Mouse (Mus musculus) left cerebral cortex, postnatal 14 days (tissue): Measurements from ENCODE around the gene Vmn1r170. TPM values are rescaled to one million over a fixed set of nuclear protein-coding genes. Genes with fewer than 3 reads are reported as not detected.
"Not testable (repeated sequence)": the region's sequence is repeated elsewhere in the genome, so short reads cannot be mapped to it uniquely, and the experiment has no call there.

Experiments used
- DNase-seq, 2 experiments: peaks; one replicate each; pipeline ENCODE4 v3.0.0; 2021 to 2022; ENCODE audit warnings: low spot score in 2 of 2, mixed read lengths in 1 of 2
- intact Hi-C: fragments of 180-260 bp; cut with DNase I; formaldehyde crosslinking; loops from one replicate; pipeline ENCODE4 v1.15.1; 2025
- long read RNA-seq, 2 experiments: library from polyadenylated mRNA; stranded (forward); transcript quantifications; one replicate each; pipeline ENCODE4 v2.0.0; 2021
- total RNA-seq, 2 experiments: library from RNA; stranded (reverse); gene quantifications; 2 replicates each; pipeline ENCODE4 v1.2.3; 2021

Gene Vmn1r170
- not detected for total RNA-seq
- long read RNA-seq, experiment 1 = 0 reads
- long read RNA-seq, experiment 2 = 0 reads

- intact Hi-C loops = not testable (repeated sequence)
Observed at GRCm38 (mm10) chr7:23605875-23606274, at the start of gene Vmn1r170. Gene Vmn1r170, plus strand, starts transcription at chr7:23606175.

GRCm38 (mm10) chr7:23575226-23575625 lies 30.7 kb upstream of the Vmn1r170 start, which contains the start of gene Vmn1r169:
Gene Vmn1r169, plus strand, starts transcription at chr7:23575526.
- intact Hi-C loops, DNase-seq: not testable (repeated sequence)

More at GRCm38 (mm10) chr7:23605875-23606274, at the start of gene Vmn1r170:
- DNase-seq = not testable (repeated sequence)

GRCm38 (mm10) chr7:23630422-23630821 lies 24.4 kb downstream of the Vmn1r170 start, which contains the start of gene Vmn1r171:
Gene Vmn1r171, plus strand, starts transcription at chr7:23630722.
- intact Hi-C loops = no loop called here

More at GRCm38 (mm10) chr7:23630422-23630821, 24.4 kb downstream of the Vmn1r170 start, which contains the start of gene Vmn1r171:
- no peak for DNase-seq

Other genes starting within 250 kb of the Vmn1r170 start
- not detected for gene Nlrp5, start 220.3 kb upstream of the Vmn1r170 start, total RNA-seq
- not detected for gene Vmn1r167, start 99.0 kb upstream of the Vmn1r170 start, total RNA-seq
- not detected for gene Vmn1r168, start 66.4 kb upstream of the Vmn1r170 start, total RNA-seq
- not detected for gene Vmn1r169, start 30.6 kb upstream of the Vmn1r170 start, total RNA-seq
- gene Vmn1r171, start 24.5 kb downstream of the Vmn1r170 start, total RNA-seq = not detected
- not detected for gene Vmn1r172, start 52.1 kb downstream of the Vmn1r170 start, total RNA-seq
- not detected for gene Vmn1r173, start 94.5 kb downstream of the Vmn1r170 start, total RNA-seq
- gene Vmn1r174, start 146.1 kb downstream of the Vmn1r170 start, total RNA-seq = not detected
- not detected for gene Vmn1r175, start 204.5 kb downstream of the Vmn1r170 start, total RNA-seq
- not detected for gene Vmn1r176, start 231.2 kb downstream of the Vmn1r170 start, total RNA-seq